Mouse (Mus musculus) CD4-positive helper T cell, adult 2 months (primary cell): ENCODE results near the gene Tle1.

Experiments used
- DNase-seq: peaks from one replicate; pipeline ENCODE4 v3.0.0-alpha.2; 2012; ENCODE audit warnings: low read depth, missing footprints, low spot score

Tle1 gene

GRCm38 (mm10) chr4:72200559-72201409, at the start of gene Tle1:
Tle1 (minus strand) TSS chr4:72200919.
- DNase-seq, result peak; percentile 99

- DNase-seq, result no peak
These were observed 33.0 kb upstream of the Tle1 start for GRCm38 (mm10) chr4:72233584-72234219.

- DNase-seq, result no peak
These were observed 31.5 kb upstream of the Tle1 start for GRCm38 (mm10) chr4:72232206-72232605.

- no peak for DNase-seq
These were observed 30.1 kb upstream of the Tle1 start for GRCm38 (mm10) chr4:72230832-72231231.

- DNase-seq, result no peak
These were observed 20.9 kb upstream of the Tle1 start for GRCm38 (mm10) chr4:72221629-72222028.

- DNase-seq, result no peak
These were observed 3.8 kb upstream of the Tle1 start for GRCm38 (mm10) chr4:72204420-72205045.

- DNase-seq, result no peak
These were observed 837 bp upstream of the Tle1 start for GRCm38 (mm10) chr4:72201521-72201991.

GRCm38 (mm10) chr4:72199571-72200558, 854 bp downstream of the Tle1 start:
- DNase-seq, result peak; percentile 59

- DNase-seq, result peak; percentile 62
These were observed 1.8 kb downstream of the Tle1 start for GRCm38 (mm10) chr4:72198877-72199411.

- DNase-seq, result no peak
These were observed 2.7 kb downstream of the Tle1 start for GRCm38 (mm10) chr4:72197888-72198605.

- DNase-seq, result no peak
These were observed 5.4 kb downstream of the Tle1 start for GRCm38 (mm10) chr4:72195116-72195835.

- DNase-seq, result no peak
These were observed 7.4 kb downstream of the Tle1 start for GRCm38 (mm10) chr4:72193276-72193675.

GRCm38 (mm10) chr4:72184476-72184875, 16.2 kb downstream of the Tle1 start:
- no peak for DNase-seq

GRCm38 (mm10) chr4:72182343-72182988, 18.3 kb downstream of the Tle1 start:
- DNase-seq, result no peak

- no peak for DNase-seq
These were observed 24.8 kb downstream of the Tle1 start for GRCm38 (mm10) chr4:72175943-72176342.

- no peak for DNase-seq
These were observed 32.5 kb downstream of the Tle1 start for GRCm38 (mm10) chr4:72168267-72168666.

- no peak for DNase-seq
These were observed 32.9 kb downstream of the Tle1 start for GRCm38 (mm10) chr4:72167761-72168229.

- DNase-seq, result no peak
These were observed 33.5 kb downstream of the Tle1 start for GRCm38 (mm10) chr4:72167171-72167570.

- no peak for DNase-seq
These were observed 34.2 kb downstream of the Tle1 start for GRCm38 (mm10) chr4:72166561-72166960.
